Mouse (Mus musculus): ENCODE measurements around the gene Erg28.

The Erg28 gene

GRCm38 (mm10) chr12:85824438-85825264 lies at the start of gene Erg28, which contains the start of gene Ttll5:
Erg28 (minus strand) TSS chr12:85824550.
Ttll5 (plus strand) TSS chr12:85824659.
- in situ Hi-C loops (cut with MboI) = no loop called here

GRCm38 (mm10) chr12:85869423-85869822 lies 45.1 kb upstream of the Erg28 start:
- in situ Hi-C loops (cut with MboI) = loop anchor here (25.0 kb wide), 1 partner anchor 518 kb away; no protein-coding TSS in a partner anchor

GRCm38 (mm10) chr12:85867125-85867524 lies 42.8 kb upstream of the Erg28 start:
- in situ Hi-C loops (cut with MboI) = loop anchor here (25.0 kb wide), 1 partner anchor 520 kb away; no protein-coding TSS in a partner anchor

GRCm38 (mm10) chr12:85866624-85867023 lies 42.3 kb upstream of the Erg28 start:
- in situ Hi-C loops (cut with MboI) = loop anchor here (25.0 kb wide), 1 partner anchor 521 kb away; no protein-coding TSS in a partner anchor

- in situ Hi-C loops (cut with MboI) = loop anchor here (25.0 kb wide), 1 partner anchor 522 kb away; no protein-coding TSS in a partner anchor
Observed at GRCm38 (mm10) chr12:85865526-85865925, 41.2 kb upstream of the Erg28 start.

GRCm38 (mm10) chr12:85862514-85862913 lies 38.2 kb upstream of the Erg28 start:
- in situ Hi-C loops (cut with MboI) = loop anchor here (25.0 kb wide), 1 partner anchor 525 kb away; no protein-coding TSS in a partner anchor

GRCm38 (mm10) chr12:85859511-85860189 lies 35.3 kb upstream of the Erg28 start:
- in situ Hi-C loops (cut with MboI) = loop anchor here (25.0 kb wide), 1 partner anchor 528 kb away; no protein-coding TSS in a partner anchor

GRCm38 (mm10) chr12:85859111-85859510 lies 34.8 kb upstream of the Erg28 start:
- in situ Hi-C loops (cut with MboI) = loop anchor here (25.0 kb wide), 1 partner anchor 528 kb away; no protein-coding TSS in a partner anchor

- in situ Hi-C loops (cut with MboI) = loop anchor here (25.0 kb wide), 1 partner anchor 530 kb away; no protein-coding TSS in a partner anchor
Observed at GRCm38 (mm10) chr12:85857300-85857699, 33.0 kb upstream of the Erg28 start.

- in situ Hi-C loops (cut with MboI) = loop anchor here (25.0 kb wide), 1 partner anchor 533 kb away; no protein-coding TSS in a partner anchor
Observed at GRCm38 (mm10) chr12:85854271-85854670, 29.9 kb upstream of the Erg28 start.

- in situ Hi-C loops (cut with MboI) = loop anchor here (25.0 kb wide), 1 partner anchor 533 kb away; no protein-coding TSS in a partner anchor
Observed at GRCm38 (mm10) chr12:85853836-85854235, 29.5 kb upstream of the Erg28 start.

GRCm38 (mm10) chr12:85850661-85851060 lies 26.3 kb upstream of the Erg28 start:
- in situ Hi-C loops (cut with MboI) = loop anchor here (25.0 kb wide), 1 partner anchor 537 kb away; no protein-coding TSS in a partner anchor

GRCm38 (mm10) chr12:85848164-85848958 lies 24.0 kb upstream of the Erg28 start:
- in situ Hi-C loops (cut with MboI) = no loop called here

- in situ Hi-C loops (cut with MboI) = no loop called here
Observed at GRCm38 (mm10) chr12:85839371-85840000, 15.1 kb upstream of the Erg28 start.

- in situ Hi-C loops (cut with MboI) = no loop called here
Observed at GRCm38 (mm10) chr12:85837765-85838164, 13.4 kb upstream of the Erg28 start.

GRCm38 (mm10) chr12:85834543-85834942 lies 10.2 kb upstream of the Erg28 start:
- in situ Hi-C loops (cut with MboI) = no loop called here

- in situ Hi-C loops (cut with MboI) = no loop called here
Observed at GRCm38 (mm10) chr12:85830691-85831090, 6.3 kb upstream of the Erg28 start.

- in situ Hi-C loops (cut with MboI) = no loop called here
Observed at GRCm38 (mm10) chr12:85829866-85830265, 5.5 kb upstream of the Erg28 start.

GRCm38 (mm10) chr12:85828856-85829255 lies 4.5 kb upstream of the Erg28 start:
- in situ Hi-C loops (cut with MboI) = no loop called here

GRCm38 (mm10) chr12:85825822-85826221 lies 1.5 kb upstream of the Erg28 start:
- in situ Hi-C loops (cut with MboI) = no loop called here

GRCm38 (mm10) chr12:85825361-85825760 lies 1.0 kb upstream of the Erg28 start:
- in situ Hi-C loops (cut with MboI) = no loop called here
